Mouse (Mus musculus): ENCODE data around the gene Pip4k2a. TPM values are rescaled to one million over a fixed set of nuclear protein-coding genes. Genes with fewer than 3 reads are reported as not detected.
A peak's percentile ranks its signal among the peaks of the same experiment; 100 is the strongest.

Pip4k2a gene
- polyA plus RNA-seq, 1 experiment from 2014 or later = 13.5 TPM

DNA sequence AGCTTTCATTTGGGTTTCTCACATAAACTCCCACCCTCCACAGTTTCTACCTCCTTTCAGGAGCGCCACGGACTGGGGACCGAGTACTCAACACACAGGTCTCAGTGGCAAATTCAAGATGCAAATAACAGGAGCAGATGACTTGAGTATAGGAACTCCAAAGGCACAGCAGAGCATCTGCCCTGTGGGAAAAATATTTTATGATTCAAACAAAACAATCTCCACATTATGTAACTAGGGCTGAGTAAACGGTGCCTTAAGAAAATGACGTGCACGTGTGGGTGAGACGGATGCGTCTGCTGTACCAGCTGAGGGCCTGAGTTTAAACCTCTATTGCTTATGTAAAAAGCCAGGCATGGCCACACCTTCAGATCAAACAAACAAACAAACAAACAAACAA is 156.9 kb downstream of the Pip4k2a start:
- ATAC-seq (ENCODE audit: low read depth) = no peak
- no peak overlapping the region for H3K4me3 ChIP-seq (ENCODE audit: low read depth, low read length)
- no peak overlapping the region for H3K9ac ChIP-seq (ENCODE audit: low read depth, low read length)
- no peaks in the 10 kb centered on the region for H3K4me1 ChIP-seq (ENCODE audit: control insufficient read depth, low read depth, low read length)
- H3K4me2 ChIP-seq (ENCODE audit: low read depth, low read length) = no peak overlapping the region
- WGBS (ENCODE audit: insufficient replicate concordance) = 91% methylated on average over 8 of the region's 8 CpGs
- H3K9me3 ChIP-seq (replicated peaks; ENCODE audit: control insufficient read depth, low read length) = no peaks in the 10 kb centered on the region
- no peak overlapping the region for H3K27ac ChIP-seq (ENCODE audit: low read length)
- H3K36me3 ChIP-seq (ENCODE audit: control insufficient read depth, insufficient read depth) = peaks cover 4% of the 10 kb centered on the region
- no peaks in the 10 kb centered on the region for H3K27me3 ChIP-seq (ENCODE audit: control insufficient read depth, insufficient read depth, low read depth, low read length)

DNA sequence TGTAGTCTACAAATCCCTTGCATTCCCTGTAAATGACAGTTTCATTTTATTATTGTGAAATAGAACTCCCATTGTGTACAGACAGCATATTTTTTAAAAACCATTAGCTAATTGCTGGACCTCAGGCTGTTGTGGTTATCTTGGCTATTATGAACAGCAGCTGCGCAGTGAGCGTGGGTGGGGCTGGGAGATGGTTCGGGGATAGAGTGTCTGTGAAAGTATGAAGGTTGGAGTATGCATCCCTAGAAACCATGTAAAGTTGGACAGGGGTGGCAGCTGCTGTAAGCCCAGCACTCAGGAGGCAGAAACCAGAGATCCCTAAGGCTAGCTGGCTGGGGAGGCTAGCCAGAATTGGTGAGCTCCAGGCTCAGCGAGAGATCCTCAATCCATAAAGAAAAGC is 158.4 kb downstream of the Pip4k2a start:
- 76% methylated on average over 4 of the region's 4 CpGs for WGBS (ENCODE audit: insufficient replicate concordance)
- Histone ChIP-seq H3K27me3 (ENCODE audit: control insufficient read depth, insufficient read depth, low read depth, low read length) (no peaks in the 10 kb centered on the region), H3K9ac (ENCODE audit: low read depth, low read length) (no peak overlapping the region), H3K27ac (ENCODE audit: low read length) (no peak overlapping the region), H3K36me3 (ENCODE audit: control insufficient read depth, insufficient read depth) (no peaks in the 10 kb centered on the region; the same call in 1 of the 2 replicates), H3K9me3 (replicated peaks; ENCODE audit: control insufficient read depth, low read length) (no peaks in the 10 kb centered on the region), H3K4me1 (ENCODE audit: control insufficient read depth, low read depth, low read length) (no peaks in the 10 kb centered on the region), H3K4me3 (ENCODE audit: low read depth, low read length) (no peak overlapping the region), H3K4me2 (ENCODE audit: low read depth, low read length) (no peak overlapping the region)
- ATAC-seq (ENCODE audit: low read depth) = no peak

DNA sequence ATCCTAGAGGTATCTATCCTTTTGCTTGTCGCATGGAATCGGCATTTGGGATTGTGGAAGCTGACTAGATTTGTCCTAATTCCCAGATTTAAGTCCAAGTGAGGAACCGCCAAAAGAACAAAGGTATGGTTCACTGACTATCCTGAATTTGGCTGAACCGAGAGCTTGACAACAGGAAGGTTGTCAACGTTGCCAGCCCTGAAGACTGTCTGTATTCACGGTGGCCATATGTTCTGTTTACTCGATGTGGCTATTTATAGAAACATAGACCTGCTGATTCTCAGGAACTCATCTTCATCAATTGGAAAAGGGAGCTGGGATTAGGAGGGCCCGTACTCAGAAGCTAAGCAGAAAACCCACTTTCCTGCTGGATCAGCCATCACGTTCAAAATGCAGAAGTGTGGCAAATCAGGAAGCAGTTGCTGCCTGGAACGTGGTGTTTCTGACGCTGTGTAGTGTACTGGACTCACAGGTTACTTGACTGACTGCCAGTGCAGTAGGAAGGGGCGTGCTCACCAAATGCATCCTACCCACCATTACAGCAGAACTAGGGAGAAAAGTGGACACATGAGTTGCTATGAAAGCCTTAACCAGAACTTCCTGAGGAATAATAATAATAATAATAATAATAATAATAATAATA is 162.5 kb downstream of the Pip4k2a start:
- 62% methylated on average over 12 of the region's 12 CpGs for WGBS (ENCODE audit: insufficient replicate concordance)
- Histone ChIP-seq H3K36me3 (ENCODE audit: control insufficient read depth, insufficient read depth) (no peaks in the 10 kb centered on the region), H3K27ac (ENCODE audit: low read length) (no peak overlapping the region), H3K27me3 (ENCODE audit: control insufficient read depth, insufficient read depth, low read depth, low read length) (no peaks in the 10 kb centered on the region), H3K9ac (ENCODE audit: low read depth, low read length) (no peak overlapping the region), H3K9me3 (replicated peaks; ENCODE audit: control insufficient read depth, low read length) (no peaks in the 10 kb centered on the region), H3K4me2 (ENCODE audit: low read depth, low read length) (no peak overlapping the region), H3K4me3 (ENCODE audit: low read depth, low read length) (no peak overlapping the region), H3K4me1 (ENCODE audit: control insufficient read depth, low read depth, low read length) (no peaks in the 10 kb centered on the region)
- no peak for ATAC-seq (ENCODE audit: low read depth)

DNA sequence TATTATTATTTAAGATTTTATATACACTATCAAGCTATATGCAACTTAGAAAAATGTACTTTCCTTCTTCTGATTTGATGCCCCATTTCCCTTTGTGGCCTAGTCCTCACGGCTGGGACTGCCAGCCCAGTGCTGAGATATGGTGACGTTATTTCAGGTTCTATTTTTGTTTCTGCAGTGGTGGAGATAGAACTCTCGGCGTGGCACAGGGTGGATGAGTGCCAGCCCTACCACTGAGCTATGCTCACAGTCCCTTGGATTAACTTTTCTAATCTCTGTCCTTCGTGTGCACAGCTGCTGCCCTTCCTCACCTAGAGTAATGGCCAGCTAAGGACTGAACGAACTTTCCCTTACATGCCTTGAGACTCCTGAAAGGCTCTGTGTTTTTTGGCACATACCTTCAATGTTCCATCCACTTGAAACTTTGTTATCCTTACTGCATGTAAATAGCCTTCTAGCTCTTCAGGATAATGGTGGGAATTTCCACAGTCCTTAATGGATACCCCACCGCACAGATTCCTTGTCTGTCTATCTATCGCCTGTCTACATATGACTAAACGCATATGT is 164.8 kb downstream of the Pip4k2a start:
- Histone ChIP-seq H3K27ac (ENCODE audit: low read length) (no peak overlapping the region), H3K27me3 (ENCODE audit: control insufficient read depth, insufficient read depth, low read depth, low read length) (no peaks in the 10 kb centered on the region), H3K9ac (ENCODE audit: low read depth, low read length) (no peak overlapping the region), H3K4me3 (ENCODE audit: low read depth, low read length) (no peak overlapping the region), H3K4me1 (ENCODE audit: control insufficient read depth, low read depth, low read length) (no peaks in the 10 kb centered on the region), H3K9me3 (replicated peaks; ENCODE audit: control insufficient read depth, low read length) (no peaks in the 10 kb centered on the region), H3K36me3 (ENCODE audit: control insufficient read depth, insufficient read depth) (no peaks in the 10 kb centered on the region), H3K4me2 (ENCODE audit: low read depth, low read length) (no peak overlapping the region)
- no peak for ATAC-seq (ENCODE audit: low read depth)
- 55% methylated on average over 9 of the region's 9 CpGs for WGBS (ENCODE audit: insufficient replicate concordance)

DNA sequence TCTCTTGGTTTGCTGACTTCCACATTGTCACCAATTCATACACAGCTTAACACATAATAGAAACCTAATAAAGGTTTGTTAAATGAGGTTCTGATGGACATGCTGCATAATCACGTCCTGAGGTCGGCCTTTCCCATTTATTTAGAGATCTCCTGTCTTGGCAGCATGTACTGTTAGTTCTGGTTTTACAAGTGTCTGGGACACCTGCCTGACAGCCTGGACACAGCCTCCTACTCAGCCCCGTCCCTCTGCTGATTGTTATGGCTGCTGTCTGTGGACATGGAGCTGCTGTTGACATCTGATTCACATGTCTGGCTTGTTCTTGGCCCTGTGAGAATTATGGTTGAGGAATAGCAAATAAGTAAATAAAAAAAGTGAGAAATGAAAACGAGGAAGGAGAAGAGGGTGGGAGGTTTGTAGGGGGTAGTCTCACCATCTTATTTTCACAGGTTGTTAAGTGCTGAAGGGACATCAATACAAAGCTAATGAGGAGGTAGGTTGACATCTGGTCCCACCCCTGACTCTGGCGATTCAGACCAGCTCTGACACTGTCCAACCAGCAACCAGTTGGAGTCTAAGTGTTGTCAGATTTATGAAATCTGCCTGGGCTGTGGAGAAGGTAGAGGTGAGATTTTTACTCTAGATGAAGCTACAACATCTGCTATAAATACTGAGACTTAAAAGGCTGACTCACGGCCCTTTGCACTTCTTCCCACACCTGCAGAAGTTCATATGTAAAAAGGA is 166.7 kb downstream of the Pip4k2a start:
- no peaks in the 10 kb centered on the region for H3K36me3 ChIP-seq (ENCODE audit: control insufficient read depth, insufficient read depth)
- H3K4me2 ChIP-seq (ENCODE audit: low read depth, low read length) = no peak overlapping the region
- WGBS (ENCODE audit: insufficient replicate concordance) = 52% methylated on average over 6 of the region's 6 CpGs
- no peak for ATAC-seq (ENCODE audit: low read depth)
- no peak overlapping the region for H3K27ac ChIP-seq (ENCODE audit: low read length)
- H3K9me3 ChIP-seq (replicated peaks; ENCODE audit: control insufficient read depth, low read length) = no peaks in the 10 kb centered on the region
- H3K4me1 ChIP-seq (ENCODE audit: control insufficient read depth, low read depth, low read length) = no peaks in the 10 kb centered on the region
- no peak overlapping the region for H3K4me3 ChIP-seq (ENCODE audit: low read depth, low read length)
- H3K27me3 ChIP-seq (ENCODE audit: control insufficient read depth, insufficient read depth, low read depth, low read length) = no peaks in the 10 kb centered on the region
- no peak overlapping the region for H3K9ac ChIP-seq (ENCODE audit: low read depth, low read length)

DNA sequence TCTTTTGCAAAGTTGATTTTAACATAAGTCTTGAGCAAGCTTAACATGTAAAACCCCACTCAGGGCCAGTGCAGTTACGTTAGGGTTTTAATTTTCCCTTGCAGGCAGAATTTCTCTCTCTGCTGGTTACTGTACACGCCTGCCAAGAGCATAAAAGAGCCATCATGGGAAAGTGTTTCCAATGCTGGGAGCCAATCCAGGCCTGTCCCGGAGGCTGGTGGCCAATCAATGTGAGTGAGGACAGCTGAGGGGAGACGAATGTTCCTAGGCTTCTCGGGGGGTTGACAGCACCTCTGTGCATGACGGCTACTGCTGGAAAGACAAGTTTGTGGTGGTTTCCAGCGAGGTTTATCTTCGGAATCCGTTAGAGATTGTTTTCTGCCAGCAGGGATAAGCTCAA is 175.2 kb downstream of the Pip4k2a start:
- H3K4me3 ChIP-seq (ENCODE audit: low read depth, low read length) = no peak overlapping the region
- no peaks in the 10 kb centered on the region for H3K27me3 ChIP-seq (ENCODE audit: control insufficient read depth, insufficient read depth, low read depth, low read length)
- no peak for ATAC-seq (ENCODE audit: low read depth)
- H3K27ac ChIP-seq (ENCODE audit: low read length) = no peak overlapping the region
- H3K4me2 ChIP-seq (ENCODE audit: low read depth, low read length) = no peak overlapping the region
- H3K36me3 ChIP-seq (ENCODE audit: control insufficient read depth, insufficient read depth) = no peaks in the 10 kb centered on the region
- peaks cover 5% of the 10 kb centered on the region for H3K4me1 ChIP-seq (ENCODE audit: control insufficient read depth, low read depth, low read length)
- no peak overlapping the region for H3K9ac ChIP-seq (ENCODE audit: low read depth, low read length)
- no peaks in the 10 kb centered on the region for H3K9me3 ChIP-seq (replicated peaks; ENCODE audit: control insufficient read depth, low read length)
- 51% methylated on average over 9 of the region's 9 CpGs for WGBS (ENCODE audit: insufficient replicate concordance)

DNA sequence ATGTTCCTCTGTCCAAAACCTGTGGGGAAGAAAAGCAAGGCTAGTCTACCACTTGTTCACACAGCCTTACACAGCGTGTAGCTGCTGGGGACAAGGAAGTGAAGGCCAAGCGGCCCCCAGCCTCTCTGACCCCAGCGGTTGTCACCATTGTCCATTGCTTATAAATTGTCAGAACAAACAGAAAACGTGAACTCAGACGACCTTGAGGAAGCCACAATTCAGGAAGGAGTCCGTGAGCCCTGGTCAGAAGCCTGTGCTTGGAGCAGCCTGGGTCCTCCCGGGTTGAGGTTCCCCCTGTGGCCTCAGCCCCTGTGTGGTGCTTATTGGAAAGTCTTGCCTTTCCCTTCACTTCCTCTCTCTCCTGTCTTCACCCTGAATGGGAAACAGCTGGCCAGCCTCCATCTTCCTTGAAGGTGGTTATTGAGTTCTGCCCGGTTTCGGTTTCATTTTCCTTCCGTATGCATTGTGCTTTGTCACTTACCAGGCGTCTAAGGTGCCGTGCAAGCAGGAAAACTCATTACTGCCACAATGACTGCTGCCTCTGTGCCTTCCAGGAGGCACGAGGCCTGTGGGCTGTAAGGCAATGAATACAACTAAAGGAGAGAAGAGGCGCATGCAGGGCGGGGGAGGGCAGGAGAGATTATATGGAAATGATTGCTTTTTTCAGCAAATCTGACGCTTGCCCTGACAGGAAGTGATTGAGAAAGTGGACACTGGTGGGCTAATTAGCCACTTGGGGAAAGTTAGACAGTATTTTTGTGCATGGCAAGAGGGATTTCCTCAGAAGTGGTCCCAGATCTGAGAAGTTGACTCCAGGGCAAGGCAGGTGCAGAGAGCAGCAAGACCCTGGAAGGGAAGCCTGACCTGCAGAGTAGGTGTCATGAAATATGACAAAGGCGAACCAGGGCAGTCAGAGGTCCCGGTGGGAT is 176.2 kb downstream of the Pip4k2a start:
- Histone ChIP-seq H3K27me3 (ENCODE audit: control insufficient read depth, insufficient read depth, low read depth, low read length) (no peaks in the 10 kb centered on the region), H3K4me1 (ENCODE audit: control insufficient read depth, low read depth, low read length) (peaks cover 5% of the 10 kb centered on the region), H3K36me3 (ENCODE audit: control insufficient read depth, insufficient read depth) (no peaks in the 10 kb centered on the region), H3K9ac (ENCODE audit: low read depth, low read length) (peak overlapping the region; percentile 2; the same call in 1 of the 2 replicates), H3K9me3 (replicated peaks; ENCODE audit: control insufficient read depth, low read length) (no peaks in the 10 kb centered on the region), H3K27ac (ENCODE audit: low read length) (peak overlapping the region; percentile 29; the same call in 1 of the 2 replicates), H3K4me2 (ENCODE audit: low read depth, low read length) (peak overlapping the region; percentile 65), H3K4me3 (ENCODE audit: low read depth, low read length) (peak overlapping the region; percentile 54)
- ATAC-seq (ENCODE audit: low read depth) = peak; percentile 39
- 20% methylated on average over 18 of the region's 18 CpGs for WGBS (ENCODE audit: insufficient replicate concordance)

DNA sequence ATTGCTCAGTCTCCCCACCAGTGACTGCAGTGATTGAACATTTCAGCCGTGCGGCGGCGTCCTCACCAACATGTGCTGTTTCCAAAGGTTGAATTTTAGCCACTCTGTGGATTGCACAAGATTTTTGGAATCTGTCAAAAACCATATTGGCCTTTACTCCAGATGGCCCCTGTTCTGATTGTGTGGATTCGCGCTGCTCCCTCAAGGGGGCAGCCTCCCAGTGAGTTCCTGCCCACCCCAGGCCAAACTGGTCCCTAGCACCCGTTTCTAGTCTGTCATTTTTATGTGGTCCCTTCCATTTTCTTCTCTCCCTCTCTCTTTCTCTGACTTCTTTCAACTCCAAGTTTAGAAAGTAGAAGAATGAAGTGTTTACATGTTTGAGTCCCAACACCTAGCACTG is 178.4 kb downstream of the Pip4k2a start:
- Histone ChIP-seq H3K4me3 (ENCODE audit: low read depth, low read length) (no peak overlapping the region), H3K27me3 (ENCODE audit: control insufficient read depth, insufficient read depth, low read depth, low read length) (no peaks in the 10 kb centered on the region), H3K9ac (ENCODE audit: low read depth, low read length) (no peak overlapping the region), H3K4me2 (ENCODE audit: low read depth, low read length) (no peak overlapping the region), H3K4me1 (ENCODE audit: control insufficient read depth, low read depth, low read length) (peaks cover 5% of the 10 kb centered on the region), H3K36me3 (ENCODE audit: control insufficient read depth, insufficient read depth) (no peaks in the 10 kb centered on the region), H3K9me3 (replicated peaks; ENCODE audit: control insufficient read depth, low read length) (no peaks in the 10 kb centered on the region), H3K27ac (ENCODE audit: low read length) (no peak overlapping the region)
- 63% methylated on average over 7 of the region's 7 CpGs for WGBS (ENCODE audit: insufficient replicate concordance)
- ATAC-seq (ENCODE audit: low read depth) = no peak
